Mouse (Mus musculus) adrenal gland, postnatal 25 days (tissue): ENCODE data around the gene Cd83. TPM values are rescaled to one million over a fixed set of nuclear protein-coding genes. Genes with fewer than 3 reads are reported as not detected.

Experiments used
- total RNA-seq: library from RNA; stranded (reverse); gene quantifications from 2 replicates; pipeline ENCODE4 v1.2.3, GENCODE M21; 2021

Cd83 gene
- total RNA-seq, 1 experiment from 2014 or later, result 2.9 TPM

Other genes starting within 250 kb of the Cd83 start
- 38.0 and 38.6 TPM in 2 replicates for gene Mcur1, start 224.6 kb upstream of the Cd83 start, total RNA-seq
- gene Rnf182, start 169.1 kb upstream of the Cd83 start, total RNA-seq, result 0.86 and 0.91 TPM in 2 replicates